In genomic region chr2:29123907-29124569, GRCm38 (mm10) we compare ENCODE assay signal across 8 mouse cellular contexts. TPM values are rescaled to one million over a fixed set of nuclear protein-coding genes. Genes with fewer than 3 reads are reported as not detected.
DNase-seq lines count a peak whose midpoint lies in the region; ATAC-seq lines count a peak whose summit lies in the region.

Gene Setx, plus strand, starts transcription at chr2:29124181.

- no peak for DNase-seq in left cerebral cortex, adult 18-20 months (ENCODE audit: low spot score in 2 of 2)
- DNase-seq in left cerebral cortex, adult 9 months (ENCODE audit: low spot score in 2 of 2) = no peak
- DNase-seq in adrenal gland, postnatal 25 days = no peak
- peak; percentile 11 for DNase-seq in forebrain, embryonic 14.5 days (ENCODE audit: low spot score)
- DNase-seq in hindbrain, embryonic 10.5 days (ENCODE audit: low spot score) = no peak
- DNase-seq in urinary bladder, postnatal 36 days (ENCODE audit: low spot score in 2 of 2) = no peak

- H3K4me1 ChIP-seq in forebrain, embryonic 14.5 days (ENCODE audit: control insufficient read depth, insufficient read depth, low read length) = peaks cover 6% of the 10 kb centered on the region
- peaks cover 23% of the 10 kb centered on the region for H3K4me1 ChIP-seq in hindbrain, embryonic 10.5 days (replicated peaks)
- peaks cover 10% of the 10 kb centered on the region for H3K4me1 ChIP-seq in limb, embryonic 12.5 days (replicated peaks)
- peaks cover 9% of the 10 kb centered on the region for H3K4me1 ChIP-seq in neural tube, embryonic 14.5 days (ENCODE audit: control insufficient read depth, insufficient read depth, low read length)

- H3K27me3 ChIP-seq in forebrain, embryonic 14.5 days (replicated peaks; ENCODE audit: control insufficient read depth, insufficient read depth, low read length) = no peaks in the 10 kb centered on the region
- H3K27me3 ChIP-seq in hindbrain, embryonic 10.5 days (ENCODE audit: insufficient read depth, poor library complexity, severe bottlenecking) = no peaks in the 10 kb centered on the region
- no peaks in the 10 kb centered on the region for H3K27me3 ChIP-seq in limb, embryonic 12.5 days
- no peaks in the 10 kb centered on the region for H3K27me3 ChIP-seq in neural tube, embryonic 14.5 days (ENCODE audit: control insufficient read depth, insufficient read depth, low read length)

- ATAC-seq in forebrain, embryonic 14.5 days = no peak
- no peak for ATAC-seq in limb, embryonic 12.5 days (ENCODE audit: insufficient number of reproducible peaks, insufficient read depth, low FRiP score, low TSS enrichment, low read depth)
- ATAC-seq in neural tube, embryonic 14.5 days (ENCODE audit: low read depth) = no peak; the same call in 1 of the 2 replicates

- peak within 1 kb of the TSS; percentile 83 for H3K4me3 ChIP-seq in forebrain, embryonic 14.5 days (ENCODE audit: low read depth, low read length)
- peak within 1 kb of the TSS; percentile 91 for H3K4me3 ChIP-seq in hindbrain, embryonic 10.5 days
- H3K4me3 ChIP-seq in limb, embryonic 12.5 days (replicated peaks) = peak within 1 kb of the TSS; percentile 72
- peak within 1 kb of the TSS; percentile 76 for H3K4me3 ChIP-seq in neural tube, embryonic 14.5 days (ENCODE audit: low read depth, low read length)

- WGBS in forebrain, embryonic 14.5 days = 70% methylated on average over 14 of the region's 14 CpGs
- 73% methylated on average over 14 of the region's 14 CpGs for WGBS in hindbrain, embryonic 10.5 days
- WGBS in limb, embryonic 12.5 days = 70% methylated on average over 14 of the region's 14 CpGs
- WGBS in neural tube, embryonic 14.5 days = 64% methylated on average over 14 of the region's 14 CpGs

- H3K36me3 ChIP-seq in forebrain, embryonic 14.5 days (ENCODE audit: control insufficient read depth, insufficient read depth, low read length) = peaks cover 9% of the 10 kb centered on the region
- peaks cover 25% of the 10 kb centered on the region for H3K36me3 ChIP-seq in hindbrain, embryonic 10.5 days
- H3K36me3 ChIP-seq in limb, embryonic 12.5 days = peaks cover 26% of the 10 kb centered on the region
- no peaks in the 10 kb centered on the region for H3K36me3 ChIP-seq in neural tube, embryonic 14.5 days (ENCODE audit: control insufficient read depth, insufficient read depth, low read length)

- H3K9me3 ChIP-seq in forebrain, embryonic 14.5 days (replicated peaks; ENCODE audit: control insufficient read depth, low read length) = no peaks in the 10 kb centered on the region
- H3K9me3 ChIP-seq in hindbrain, embryonic 10.5 days = no peaks in the 10 kb centered on the region
- no peaks in the 10 kb centered on the region for H3K9me3 ChIP-seq in limb, embryonic 12.5 days
- no peaks in the 10 kb centered on the region for H3K9me3 ChIP-seq in neural tube, embryonic 14.5 days (ENCODE audit: control insufficient read depth, low read length)

- peak within 1 kb of the TSS; percentile 89 for H3K9ac ChIP-seq in forebrain, embryonic 14.5 days (ENCODE audit: low read length)
- peak within 1 kb of the TSS; percentile 76 for H3K9ac ChIP-seq in limb, embryonic 12.5 days (replicated peaks)
- peak within 1 kb of the TSS; percentile 93 for H3K9ac ChIP-seq in neural tube, embryonic 14.5 days (replicated peaks; ENCODE audit: low read depth, low read length)

- H3K27ac ChIP-seq in forebrain, embryonic 14.5 days (ENCODE audit: low read depth, low read length) = peak within 1 kb of the TSS; percentile 94
- peak within 1 kb of the TSS; percentile 95 for H3K27ac ChIP-seq in hindbrain, embryonic 10.5 days
- peak within 1 kb of the TSS; percentile 95 for H3K27ac ChIP-seq in limb, embryonic 12.5 days
- H3K27ac ChIP-seq in neural tube, embryonic 14.5 days (ENCODE audit: low read depth, low read length) = peak within 1 kb of the TSS; percentile 90

- peak within 1 kb of the TSS; percentile 74 for H3K4me2 ChIP-seq in forebrain, embryonic 14.5 days (ENCODE audit: low read length)
- peak within 1 kb of the TSS; percentile 78 for H3K4me2 ChIP-seq in limb, embryonic 12.5 days
- peak within 1 kb of the TSS; percentile 86 for H3K4me2 ChIP-seq in neural tube, embryonic 14.5 days (ENCODE audit: low read depth, low read length)

RNA-seq across cellular contexts. Expression of gene Setx, which starts in this region (rescaled TPM):
- total RNA-seq in left cerebral cortex, adult 18-20 months (2021) = 10 to 100 TPM; 46.9 to 51.0 TPM
- total RNA-seq in adrenal gland, postnatal 25 days (2021) = 43.2 and 43.6 TPM in 2 replicates
- 13.2 and 21.5 TPM in 2 replicates for polyA plus RNA-seq in forebrain, embryonic 14.5 days (2014; fragmentation: Nextera tagmentation; extraction: Ambion mirVana)
- polyA plus RNA-seq in hindbrain, embryonic 10.5 days (2016; fragmentation: Nextera tagmentation; extraction: Ambion mirVana) = 10.3 and 14.2 TPM in 2 replicates
- 14.8 and 17.1 TPM in 2 replicates for polyA plus RNA-seq in limb, embryonic 12.5 days (2016; fragmentation: Nextera tagmentation; extraction: Ambion mirVana)
- 15.4 and 28.8 TPM in 2 replicates for polyA plus RNA-seq in neural tube, embryonic 14.5 days (2014; fragmentation: Nextera tagmentation; extraction: Ambion mirVana)
